Mouse (Mus musculus): ENCODE measurements at regions not wholly inside any gene's neighbourhood (a gene's known extent, or its start where the extent isn't known, plus 50 kb on each side); places are given as distances from the start of the nearest gene placed in this dataset.
"Not testable (repeated sequence)": the region's sequence is repeated elsewhere in the genome, so short reads cannot be mapped to it uniquely, and the experiment has no call there.

DNA sequence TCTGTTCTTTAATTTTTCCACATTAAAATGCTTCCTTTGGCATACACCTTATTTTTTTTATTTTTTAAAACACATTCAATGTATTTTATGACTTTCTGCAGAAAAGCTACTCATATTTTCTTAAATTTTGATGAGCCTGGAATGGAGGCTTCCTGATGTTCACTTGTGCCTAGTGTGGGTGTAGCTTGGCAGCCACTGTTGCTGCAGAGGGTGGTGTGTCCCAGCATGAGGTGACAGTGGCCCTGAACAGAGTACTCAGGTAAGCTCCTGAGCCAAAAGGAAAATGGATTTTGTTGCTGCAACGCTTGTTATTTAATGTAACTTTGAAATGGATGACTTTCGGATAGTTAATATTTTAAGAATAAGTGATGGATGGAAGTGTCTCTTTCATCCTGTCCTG, 170.6 kb downstream of the Eipr1 start:
- no peak for DNase-seq

DNA sequence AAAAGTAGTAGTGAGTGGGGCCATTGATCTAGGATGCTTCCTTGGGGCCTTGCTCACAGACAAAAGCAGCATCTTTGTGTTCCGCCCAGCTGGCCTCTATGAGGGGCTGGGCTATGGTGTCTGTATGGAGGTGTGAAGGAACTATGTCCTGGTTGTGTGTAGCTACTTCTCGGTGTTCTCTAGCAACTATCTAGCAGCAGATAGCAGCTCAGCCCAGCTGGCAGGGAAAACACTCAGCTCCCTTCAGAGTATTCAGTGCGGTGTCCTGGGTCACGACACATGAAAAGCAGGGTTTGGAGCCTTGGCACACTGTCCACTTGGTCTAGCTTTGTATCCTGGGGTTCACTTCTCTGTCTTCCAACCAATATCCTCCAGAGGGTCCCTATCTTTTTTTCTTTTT, 173.6 kb downstream of the Eipr1 start:
- no peak for DNase-seq

DNA sequence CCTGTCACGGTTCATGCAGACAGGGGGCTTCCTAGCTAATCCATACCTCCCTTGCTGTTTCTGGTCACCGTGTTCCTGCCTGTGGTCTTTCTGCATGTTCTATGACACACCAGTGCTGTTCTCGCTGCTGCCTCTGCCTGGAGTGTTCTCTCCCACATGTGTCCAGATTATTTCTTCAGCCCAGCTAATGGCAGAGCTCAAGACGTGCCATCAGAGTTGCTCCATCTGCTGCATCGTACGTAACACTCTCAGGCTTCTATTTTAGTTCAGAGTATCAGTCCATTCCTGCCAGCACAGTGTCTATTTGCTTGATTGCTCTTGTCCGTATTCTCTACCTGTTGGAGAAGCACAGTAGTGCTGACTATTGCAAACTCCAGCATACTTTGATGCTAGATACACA, 188.3 kb downstream of the Eipr1 start:
- no peak for DNase-seq

GRCm38 (mm10) chr12:28948889-28949288, 197.3 kb downstream of the Eipr1 start:
- no peak for DNase-seq

GRCm38 (mm10) chr12:28949307-28949706, 197.7 kb downstream of the Eipr1 start:
- no peak for DNase-seq

DNA sequence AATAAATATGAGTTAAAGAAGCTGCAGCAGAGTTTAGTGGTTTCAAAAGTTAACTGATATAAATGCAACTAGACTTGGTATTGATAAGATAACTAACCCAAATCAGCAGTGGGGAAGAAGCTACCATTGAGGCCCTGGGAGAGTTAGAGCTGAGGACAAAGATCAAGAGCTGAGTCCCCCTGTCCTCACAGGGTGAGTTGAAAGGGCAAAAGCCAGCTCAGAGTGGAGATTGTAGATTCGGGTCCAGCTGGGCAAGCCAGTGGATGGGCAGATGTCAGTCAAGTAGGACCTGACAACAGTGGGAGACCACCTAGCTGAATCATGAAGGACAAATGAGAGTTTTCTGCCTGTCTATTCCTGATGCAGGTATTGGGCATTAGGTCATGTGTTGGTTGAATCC, 205.6 kb downstream of the Eipr1 start:
- DNase-seq, result no peak

GRCm38 (mm10) chr12:28958661-28959060, 207.1 kb downstream of the Eipr1 start:
- DNase-seq, result no peak

GRCm38 (mm10) chr12:28969671-28970379, 218.2 kb downstream of the Eipr1 start:
- no peak for DNase-seq

- no peak for DNase-seq
Measured at GRCm38 (mm10) chr12:28974571-28975041, 223.0 kb downstream of the Eipr1 start.

GRCm38 (mm10) chr12:28975249-28975648, 223.6 kb downstream of the Eipr1 start:
- no peak for DNase-seq

- no peak for DNase-seq
Measured at GRCm38 (mm10) chr12:28979679-28980078, 228.1 kb downstream of the Eipr1 start.

- DNase-seq, result no peak
Measured at GRCm38 (mm10) chr12:28986214-28986613, 234.6 kb downstream of the Eipr1 start.

DNA sequence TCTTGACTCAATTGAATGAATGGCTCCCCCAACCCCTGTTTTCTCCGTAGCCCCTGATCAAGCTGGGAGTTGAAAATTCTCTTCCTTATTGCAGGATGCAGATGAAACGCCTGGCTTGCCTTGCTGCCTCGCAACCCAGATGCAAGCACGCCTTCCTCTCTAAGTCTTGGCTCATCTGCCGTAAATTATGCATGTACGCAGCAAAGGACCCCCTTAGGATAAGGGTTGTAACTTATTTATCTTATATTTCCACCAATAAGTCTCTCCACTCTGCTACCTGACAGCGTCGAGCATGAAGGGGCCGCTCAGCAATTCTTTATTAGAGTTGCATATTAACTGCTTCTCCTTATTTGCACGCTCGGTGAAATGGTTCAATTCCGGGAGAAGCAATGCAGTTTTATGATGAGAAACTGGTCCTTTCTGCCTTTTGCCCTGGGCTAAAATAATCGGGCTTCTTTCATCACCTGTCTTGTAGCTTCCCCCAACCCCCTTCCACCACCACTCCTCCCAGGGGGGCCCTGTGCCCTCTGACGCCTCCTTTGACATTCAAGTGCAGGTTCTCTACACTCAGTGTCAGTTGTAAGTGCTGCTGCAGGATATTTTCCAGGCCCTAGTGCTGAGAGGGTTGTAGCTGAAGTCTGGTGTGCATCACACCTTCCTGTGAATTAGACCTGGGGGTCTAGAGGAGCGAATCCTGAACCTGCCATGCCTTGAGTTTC, 246.0 kb downstream of the Eipr1 start:
- no peak for DNase-seq

DNA sequence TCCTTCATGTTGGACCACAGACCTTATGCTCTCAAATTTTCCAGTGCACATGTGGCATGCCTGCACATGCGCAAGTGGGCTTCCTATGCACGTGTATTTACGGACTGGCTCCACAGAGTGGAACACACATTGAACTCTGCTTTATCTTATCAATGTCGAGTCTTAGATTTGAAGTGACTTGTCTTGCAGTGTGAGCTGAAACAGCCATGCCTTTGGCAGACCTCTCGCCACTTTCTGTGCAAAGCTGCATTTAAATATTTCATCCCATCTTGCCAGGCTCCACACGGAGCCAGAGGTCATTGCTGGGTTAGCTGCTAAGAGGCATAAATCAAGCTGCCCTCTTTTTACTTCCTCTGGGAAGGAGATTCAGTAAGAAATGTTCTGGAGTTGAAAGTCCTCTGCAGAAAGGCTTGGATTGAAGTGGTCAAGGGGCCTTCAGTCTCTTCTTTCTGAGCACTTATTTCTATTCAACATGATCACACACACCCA, 248.4 kb downstream of the Eipr1 start:
- DNase-seq, result no peak

DNA sequence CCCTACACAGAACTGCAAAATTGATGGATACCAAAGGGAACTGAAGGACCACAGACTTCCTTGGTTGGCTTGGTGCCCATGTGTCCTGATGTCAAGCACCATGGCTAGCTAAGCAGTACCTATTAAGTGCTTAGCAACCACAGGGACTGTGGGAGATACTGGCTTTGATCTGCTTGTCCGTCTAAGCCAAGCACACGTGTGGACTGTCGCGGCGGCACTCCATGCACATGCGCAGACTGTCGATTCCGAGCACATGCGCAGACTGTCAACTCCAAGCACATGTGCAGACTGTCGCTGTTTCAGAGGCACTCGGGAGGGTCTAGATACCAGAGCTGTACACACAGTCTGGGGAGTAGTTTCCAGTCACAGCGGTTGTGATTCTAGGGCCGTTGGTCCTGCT, 252.9 kb downstream of the Eipr1 start:
- no peak for DNase-seq

DNA sequence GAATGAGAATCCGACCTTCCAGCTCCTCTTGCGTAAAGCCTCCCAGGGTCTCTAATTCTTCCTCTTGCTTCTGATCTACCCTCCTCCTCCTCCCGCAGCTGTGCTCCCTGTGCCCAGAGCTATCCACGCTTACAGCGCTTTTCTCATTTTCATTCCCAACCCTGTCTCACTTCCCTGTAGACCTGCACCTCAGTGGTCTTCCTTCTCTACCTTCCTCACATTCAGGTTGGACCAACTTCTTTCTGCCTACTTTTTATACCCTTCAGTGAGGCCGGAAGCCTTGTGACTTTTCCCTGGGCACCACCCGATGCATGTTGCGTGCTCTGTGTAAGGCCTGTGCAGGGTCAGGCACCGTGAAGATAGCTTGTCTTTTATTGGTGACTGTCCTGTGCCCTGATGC, 263.0 kb downstream of the Eipr1 start:
- DNase-seq, result no peak

DNA sequence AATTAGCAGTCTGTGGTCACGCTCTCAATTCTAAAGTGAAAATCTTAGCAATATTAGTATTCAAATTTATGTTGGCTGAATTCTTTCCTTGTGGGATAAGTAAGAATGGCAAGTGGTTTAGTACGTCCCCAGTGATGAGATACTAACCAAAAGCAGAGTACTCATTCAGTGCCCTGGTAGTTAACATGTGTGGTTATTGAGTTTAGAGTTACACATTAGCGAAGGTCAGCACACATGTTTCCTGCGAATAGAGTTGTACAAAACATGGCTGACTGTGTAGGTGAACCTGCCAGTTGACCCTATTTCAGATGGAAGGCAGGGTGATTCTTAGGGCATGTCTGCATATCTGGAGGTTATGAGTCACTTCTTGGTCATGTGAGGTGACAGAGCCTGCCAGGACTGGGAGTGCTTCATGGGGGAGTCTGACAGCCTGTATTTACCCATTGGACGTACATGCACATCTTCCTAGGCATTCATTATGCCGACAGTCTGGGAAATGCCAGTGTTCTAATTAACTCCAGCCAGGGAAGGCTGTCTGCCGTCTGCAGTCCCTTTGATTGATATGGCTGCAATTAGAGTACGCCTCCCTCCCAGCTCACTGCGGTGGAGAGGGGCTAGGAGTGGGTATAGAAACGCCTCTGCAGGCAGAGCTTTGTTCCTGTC, 263.7 kb downstream of the Eipr1 start:
- no peak for DNase-seq

GRCm38 (mm10) chr12:29021152-29021551, 269.5 kb downstream of the Eipr1 start:
- no peak for DNase-seq

DNA sequence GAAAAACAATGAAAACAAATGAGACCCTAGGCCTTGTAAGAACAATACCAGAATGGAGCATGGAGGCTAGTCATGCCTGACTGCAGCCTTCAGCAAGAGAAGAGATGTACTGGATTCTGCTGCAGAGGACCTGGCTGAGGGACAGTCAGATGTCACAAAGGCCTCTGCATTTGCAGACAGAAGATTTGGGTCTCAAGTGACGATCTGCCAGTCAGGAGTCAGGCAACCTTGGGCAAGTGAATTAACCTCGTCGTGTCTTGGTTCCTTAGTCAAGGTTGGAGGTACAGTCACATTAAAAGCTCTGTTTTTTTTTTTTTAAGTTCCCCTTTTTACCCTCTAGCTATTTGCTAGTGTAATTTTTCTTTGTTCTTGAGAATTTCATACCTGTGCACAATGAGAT, 276.6 kb downstream of the Eipr1 start:
- no peak for DNase-seq

DNA sequence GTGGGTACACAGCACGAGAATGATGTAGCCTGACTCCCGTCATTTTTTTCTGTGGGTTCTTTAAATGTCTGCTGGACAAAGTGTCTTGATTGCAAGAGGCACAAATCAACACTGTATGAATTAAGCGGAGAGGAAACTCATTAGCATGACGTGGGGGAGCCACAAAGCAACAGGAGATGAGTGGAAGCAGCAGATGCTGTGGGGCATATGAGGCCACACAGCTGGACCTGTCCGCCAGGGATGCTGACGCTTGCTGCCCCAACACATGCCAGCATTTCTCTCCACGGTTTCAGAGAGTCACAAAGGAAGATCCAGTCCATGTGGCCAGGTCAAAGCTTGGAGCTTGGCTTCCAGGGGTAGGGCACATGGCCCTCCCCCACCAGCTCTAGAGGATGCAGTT, 277.9 kb downstream of the Eipr1 start:
- no peak for DNase-seq

DNA sequence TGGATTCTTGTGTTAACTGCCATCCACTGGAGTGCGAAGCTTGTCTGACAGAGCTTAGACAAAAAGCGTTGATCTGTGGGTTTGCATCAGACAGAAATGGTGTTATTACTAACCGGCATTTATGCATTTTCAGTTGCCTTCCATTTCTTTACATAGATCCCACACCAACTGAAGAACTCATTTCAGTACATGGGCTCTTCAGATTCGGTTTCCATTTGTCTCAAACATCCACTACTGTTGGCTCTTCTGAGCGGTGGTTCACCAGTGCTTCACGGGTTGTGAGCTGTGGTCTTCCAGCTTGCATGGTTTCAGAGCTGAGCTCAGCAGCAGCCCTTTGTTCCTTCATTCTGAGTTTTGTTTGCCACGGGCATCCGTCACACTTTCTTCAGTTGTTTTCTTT, 294.4 kb downstream of the Eipr1 start:
- DNase-seq, result no peak

- not testable (repeated sequence) for DNase-seq
Measured at GRCm38 (mm10) chr12:29048596-29048995, 297.0 kb downstream of the Eipr1 start.

- no peak for DNase-seq
Measured at GRCm38 (mm10) chr12:29049105-29049511, 297.5 kb downstream of the Eipr1 start.

DNA sequence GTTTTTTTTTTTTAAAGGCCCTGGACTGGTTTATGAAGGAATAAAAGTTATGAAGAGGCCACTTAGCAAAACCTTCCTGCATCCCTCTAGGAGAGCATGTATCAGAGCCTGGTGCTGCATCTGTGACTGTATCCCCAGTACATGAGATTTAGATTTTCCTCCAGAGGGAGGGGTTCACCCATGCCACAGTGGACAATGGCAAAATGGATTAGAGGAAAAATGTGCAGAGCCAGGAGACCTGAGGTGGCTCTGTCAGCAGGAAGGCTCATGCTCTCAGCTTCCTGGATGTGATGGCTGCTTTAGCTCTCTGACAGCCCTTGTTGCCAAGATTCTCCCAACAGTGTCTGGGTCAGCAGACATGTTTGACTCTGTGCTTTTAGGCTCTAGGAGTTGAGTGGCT, 298.2 kb downstream of the Eipr1 start:
- no peak for DNase-seq

Measured in thymus, postnatal 36 days (tissue).